Mouse (Mus musculus) embryonic stem cell, embryonic (primary cell): ENCODE results near the gene Ccdc152.

Experiments
- CTCF ChIA-PET, 4 experiments: fragments of 300-600 bp in 2 of 4; fragments of 350-600 bp in 2 of 4; sonication (Branson Sonifier 250); formaldehyde crosslinking; loops; one replicate each; lab custom pipeline; 2022; ENCODE audit warnings: inconsistent platforms in 2 of 4; lab: Charles Lee
- POLR2A ChIA-PET, 4 experiments: fragments of 300-600 bp in 2 of 4; fragments of 350-600 bp in 2 of 4; sonication (Branson Sonifier 250); formaldehyde crosslinking; loops; one replicate each; lab custom pipeline; 2022; ENCODE audit warnings: antibody characterized with exemption in 4 of 4, inconsistent platforms in 1 of 4; lab: Charles Lee

Ccdc152 gene

DNA sequence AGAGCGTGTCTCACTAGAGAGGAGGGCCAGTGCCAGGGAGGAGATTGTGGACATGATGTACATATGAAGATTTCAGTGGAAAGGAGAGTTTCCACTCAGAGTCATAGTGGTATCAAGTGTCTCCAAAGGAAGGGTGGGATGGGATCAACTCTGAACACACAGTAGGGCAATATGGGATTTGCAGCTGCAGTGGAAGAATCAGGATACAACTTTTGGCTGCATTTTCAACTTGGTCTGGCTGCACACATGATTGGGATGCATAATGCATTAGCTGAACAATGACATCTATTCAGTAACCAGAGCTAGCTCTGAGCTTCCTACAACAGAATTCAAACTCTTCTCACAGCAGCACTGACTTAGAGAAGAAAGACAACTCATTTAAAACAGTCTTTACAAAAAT is 65.4 kb downstream of the Ccdc152 start:
- POLR2A ChIA-PET, result no interaction called here

DNA sequence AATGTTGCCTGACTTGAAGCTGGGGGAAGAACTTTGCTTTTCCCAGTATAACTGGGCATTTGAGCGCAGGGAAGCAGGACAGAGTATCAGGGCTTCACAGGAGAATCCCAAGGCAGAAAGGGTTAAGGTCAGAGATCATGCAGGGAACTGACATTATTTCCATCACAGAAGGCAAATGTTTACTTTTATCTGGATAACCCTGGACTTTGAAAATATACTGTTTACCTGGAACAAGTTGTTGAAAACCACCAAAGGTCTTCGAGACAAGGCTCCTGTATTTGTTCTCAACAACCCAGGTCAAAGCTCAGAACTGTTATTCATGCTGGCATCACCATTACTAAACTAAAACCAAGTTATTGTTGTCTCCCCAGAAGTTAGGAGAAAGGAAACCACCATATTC is 67.0 kb downstream of the Ccdc152 start:
- POLR2A ChIA-PET, result interaction anchor here in 1 of 4 experiments (0.5 to 1.5 kb wide), 3 partner anchors 9 to 11 kb away, joined by 3 to 4 read pairs (median 3); no protein-coding TSS in a partner anchor
- CTCF ChIA-PET, result no interaction called here

More for the DNA sequence above, 65.4 kb downstream of the Ccdc152 start:
- CTCF ChIA-PET, result no interaction called here

DNA sequence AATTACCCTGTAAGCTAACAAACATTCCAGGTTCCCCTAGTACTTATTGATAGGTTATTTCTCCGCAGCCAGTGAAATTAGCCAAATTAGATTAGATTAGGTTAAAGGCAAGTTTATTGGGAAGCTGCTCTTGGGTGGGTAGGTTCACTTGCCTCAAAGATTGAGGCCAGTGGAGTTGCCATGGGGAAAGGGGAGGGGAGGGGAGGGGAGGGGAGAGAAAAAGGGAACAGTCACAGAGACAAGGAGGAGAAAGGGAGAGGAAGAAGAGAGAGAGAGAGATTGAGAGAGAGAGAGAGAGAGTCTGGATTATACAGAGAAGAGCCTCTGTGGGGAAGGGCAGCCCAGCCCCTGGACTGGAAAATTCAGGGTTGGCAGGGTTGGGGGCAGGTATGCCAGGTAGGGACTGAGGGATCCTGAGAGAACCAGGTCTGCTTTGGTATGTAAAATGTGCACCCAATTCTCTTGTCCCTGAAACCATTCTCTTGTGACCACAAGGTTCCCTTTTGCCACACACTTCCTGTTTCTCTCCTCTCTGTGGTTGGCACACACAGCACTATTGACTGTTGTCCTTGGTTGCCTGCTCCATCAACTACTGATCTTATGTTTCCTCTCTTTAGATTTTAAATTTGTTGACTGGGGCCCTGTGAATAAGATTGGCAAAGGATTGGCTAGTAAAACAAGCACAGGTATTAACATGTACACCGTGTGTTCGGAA is 69.3 kb downstream of the Ccdc152 start:
- POLR2A ChIA-PET, result interaction anchor here in 1 of 4 experiments (0.6 kb wide), 1 partner anchor 405 kb away, joined by 4 read pairs; no protein-coding TSS in a partner anchor

DNA sequence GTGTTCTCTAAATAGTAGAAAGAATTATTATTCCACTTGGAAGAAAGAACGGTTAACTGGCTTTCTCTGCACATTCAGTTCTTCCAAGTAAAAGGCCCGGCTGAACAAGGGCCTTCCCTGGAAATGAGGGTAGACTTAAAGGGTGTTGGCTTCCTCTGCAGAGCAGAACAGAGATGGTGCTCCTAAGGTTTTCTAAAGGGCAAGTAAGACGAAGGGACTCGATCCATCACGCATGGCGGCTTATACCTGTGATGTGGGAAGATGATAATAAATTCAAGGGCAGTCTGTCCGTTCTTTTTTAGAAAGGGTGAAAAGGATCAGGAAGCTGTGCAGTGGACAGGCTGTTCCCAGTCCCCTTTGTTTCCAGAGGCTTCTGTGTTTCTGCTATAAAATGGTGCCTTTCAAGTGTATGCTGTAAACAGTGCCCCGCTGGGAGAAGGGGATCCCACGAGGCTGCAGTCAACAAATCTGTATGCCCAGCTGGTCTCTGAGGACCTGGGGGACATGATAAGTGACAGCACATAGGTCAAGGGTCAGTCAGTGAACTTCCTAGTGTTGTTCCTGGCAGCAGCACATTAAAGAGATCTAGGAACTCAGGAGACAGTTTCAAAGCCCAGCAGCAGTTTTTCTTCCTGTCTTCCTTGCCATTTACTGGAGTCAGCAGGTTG is 71.0 kb downstream of the Ccdc152 start:
- POLR2A ChIA-PET, result no interaction called here
- CTCF ChIA-PET, result interaction anchor here in 1 of 4 experiments (0.6 kb wide), 1 partner anchor 1874 kb away, joined by 5 read pairs; no protein-coding TSS in a partner anchor

More for the DNA sequence above, 69.3 kb downstream of the Ccdc152 start:
- CTCF ChIA-PET, result no interaction called here

DNA sequence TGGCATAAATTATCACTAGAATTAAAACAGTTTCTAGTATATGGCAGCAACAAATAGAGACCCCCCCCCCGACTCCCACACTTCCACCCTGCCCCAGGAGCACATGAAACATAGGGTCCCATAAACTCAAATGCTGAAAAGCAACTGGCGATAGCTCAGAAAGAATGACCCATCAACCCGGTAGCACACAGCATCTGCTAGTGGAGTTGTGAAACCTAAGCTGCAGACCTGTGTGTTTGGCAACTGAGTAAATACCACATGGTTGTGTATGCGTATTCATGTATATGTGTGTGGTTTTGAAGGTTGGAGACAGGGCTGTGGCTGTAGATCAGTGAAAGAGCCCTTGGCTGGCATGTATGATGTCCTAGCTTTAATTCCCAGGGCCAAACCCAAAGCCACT is 72.3 kb downstream of the Ccdc152 start:
- CTCF ChIA-PET, result interaction anchor here in 1 of 4 experiments (0.5 kb wide), 1 partner anchor 352 kb away, joined by 4 read pairs; no protein-coding TSS in a partner anchor
- POLR2A ChIA-PET, result no interaction called here
